Mouse (Mus musculus) spleen, adult 18-20 months (tissue): ENCODE results near the gene Adipor2.
A peak's percentile ranks its signal among the peaks of the same experiment; 100 is the strongest.
"Not testable (repeated sequence)": the region's sequence is repeated elsewhere in the genome, so short reads cannot be mapped to it uniquely, and the experiment has no call there.

Source experiments
- DNase-seq, 2 experiments: peaks; one replicate each; pipeline ENCODE4 v3.0.0; 2022; ENCODE audit warnings: mixed read lengths in 2 of 2

Gene Adipor2

GRCm38 (mm10) chr6:119387801-119388649, 29.5 kb downstream of the Adipor2 start:
- peak; percentile 17 to 25 for DNase-seq

- DNase-seq: no peak
Measured at GRCm38 (mm10) chr6:119386821-119387220, 30.7 kb downstream of the Adipor2 start.

GRCm38 (mm10) chr6:119386421-119386820, 31.1 kb downstream of the Adipor2 start:
- no peak for DNase-seq

GRCm38 (mm10) chr6:119385668-119386067, 31.8 kb downstream of the Adipor2 start:
- DNase-seq: no peak

GRCm38 (mm10) chr6:119378631-119379030, 38.9 kb downstream of the Adipor2 start:
- no peak for DNase-seq

DNA sequence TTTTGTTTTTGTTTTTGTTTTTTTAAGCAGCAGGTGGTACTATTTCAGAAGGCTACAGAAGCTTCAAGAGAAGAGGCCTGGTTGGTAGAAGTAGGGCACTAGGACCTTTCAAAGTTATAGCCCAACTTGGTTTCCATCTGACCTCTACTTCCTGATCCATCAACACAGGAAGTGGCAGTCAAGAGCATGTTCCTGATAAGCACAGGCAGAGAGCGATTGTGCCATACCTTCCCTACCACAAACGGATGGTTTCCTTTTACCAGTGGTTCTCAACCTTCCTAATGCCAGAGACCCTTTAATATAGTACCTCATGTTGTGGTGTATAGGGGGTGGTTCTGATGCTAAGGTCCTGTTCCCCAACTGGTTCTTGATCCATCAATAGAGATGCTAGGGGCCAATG, 39.9 kb downstream of the Adipor2 start:
- DNase-seq: no peak

DNA sequence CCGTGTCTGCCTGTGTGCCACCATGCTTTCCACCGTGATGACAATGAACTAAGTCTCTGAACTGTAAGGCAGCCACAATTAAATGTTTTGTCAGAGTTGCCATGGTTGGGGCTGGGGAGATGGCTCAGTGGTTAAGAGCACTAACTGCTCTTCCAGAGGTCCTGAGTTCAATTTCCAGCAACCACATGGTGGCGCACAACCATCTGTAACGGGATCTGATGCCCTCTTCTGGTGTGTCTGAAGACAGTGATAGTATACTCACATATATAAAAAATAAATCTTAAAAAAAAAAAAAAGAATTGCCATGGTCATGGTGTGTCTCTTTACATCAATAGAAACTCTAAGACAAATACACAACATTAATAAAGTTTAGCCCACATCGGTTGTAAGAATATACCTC, 42.5 kb downstream of the Adipor2 start:
- DNase-seq: no peak

DNA sequence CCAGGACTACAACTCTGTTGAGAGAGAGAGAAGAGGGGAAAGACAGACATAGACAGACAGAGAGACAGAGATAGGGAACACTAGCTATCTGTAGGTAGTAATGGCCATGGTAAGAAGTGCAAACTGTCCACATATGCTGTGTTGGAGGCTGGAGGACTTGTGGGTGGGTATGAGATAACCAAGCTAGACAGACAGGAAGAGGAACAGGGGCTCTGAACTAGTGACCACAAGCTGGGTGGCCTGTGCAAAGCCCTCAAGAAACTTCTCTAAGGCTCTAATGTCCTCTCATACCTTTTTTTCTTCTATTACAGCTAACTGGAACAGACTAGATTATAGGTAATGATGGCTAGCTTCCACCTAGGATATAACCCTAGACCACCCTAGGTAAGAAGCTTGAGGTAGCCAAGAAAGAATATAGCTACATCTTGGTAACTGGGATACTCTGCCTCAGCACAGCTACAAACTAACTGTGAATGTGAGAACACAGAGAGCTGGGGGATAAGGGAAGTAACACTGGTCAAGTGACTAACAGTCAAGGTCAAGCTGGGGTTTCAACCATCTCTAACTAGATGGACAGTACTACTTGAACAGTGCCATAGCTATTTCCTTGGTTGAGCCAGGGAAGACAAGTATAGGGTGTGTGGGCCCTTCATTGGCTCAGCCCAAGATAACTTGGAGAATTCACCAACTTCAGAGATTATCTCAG, 44.4 kb downstream of the Adipor2 start:
- DNase-seq: no peak

- DNase-seq: no peak
Measured at GRCm38 (mm10) chr6:119372237-119372636, 45.3 kb downstream of the Adipor2 start.

DNA sequence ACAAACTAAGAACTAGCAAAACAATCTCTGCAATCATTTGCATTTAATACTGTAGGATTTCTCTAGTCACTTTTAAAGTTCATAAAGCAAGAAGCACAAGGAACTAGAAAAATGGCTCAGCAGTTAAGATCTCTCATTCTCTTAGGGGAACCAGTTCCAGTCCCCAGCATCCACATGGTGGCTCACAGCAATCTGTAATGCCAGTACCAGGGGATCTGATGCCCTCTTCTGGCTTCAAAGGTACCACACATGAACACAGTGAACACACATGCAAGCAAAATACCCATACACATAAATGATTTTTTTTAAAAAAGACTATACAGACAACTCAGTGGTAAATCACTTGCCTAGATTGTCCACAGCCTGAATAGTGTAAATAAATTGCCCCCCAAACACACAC, 45.9 kb downstream of the Adipor2 start:
- no peak for DNase-seq

DNA sequence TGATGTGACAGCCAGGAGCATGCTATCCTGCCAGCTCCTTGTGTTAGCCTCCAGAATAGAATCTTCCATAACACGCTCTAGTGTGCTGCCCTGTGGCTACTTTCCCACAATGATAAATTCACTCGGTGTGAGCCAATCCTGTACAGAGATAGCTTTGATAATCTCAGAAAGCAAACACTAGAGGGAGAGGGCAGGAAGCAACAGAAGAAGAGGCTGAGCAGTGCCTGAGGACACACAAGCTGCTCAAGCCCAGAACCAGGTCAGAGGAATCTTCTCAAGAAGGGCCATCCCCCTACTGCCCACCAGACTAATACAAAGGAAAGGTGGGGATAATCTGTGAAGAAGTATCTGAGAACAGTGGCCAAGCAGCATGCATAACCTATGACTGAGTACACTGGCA, 50.1 kb downstream of the Adipor2 start:
- no peak for DNase-seq

GRCm38 (mm10) chr6:119366800-119367199, 50.7 kb downstream of the Adipor2 start:
- not testable (repeated sequence) for DNase-seq

GRCm38 (mm10) chr6:119363593-119363992, 53.9 kb downstream of the Adipor2 start:
- DNase-seq: no peak

DNA sequence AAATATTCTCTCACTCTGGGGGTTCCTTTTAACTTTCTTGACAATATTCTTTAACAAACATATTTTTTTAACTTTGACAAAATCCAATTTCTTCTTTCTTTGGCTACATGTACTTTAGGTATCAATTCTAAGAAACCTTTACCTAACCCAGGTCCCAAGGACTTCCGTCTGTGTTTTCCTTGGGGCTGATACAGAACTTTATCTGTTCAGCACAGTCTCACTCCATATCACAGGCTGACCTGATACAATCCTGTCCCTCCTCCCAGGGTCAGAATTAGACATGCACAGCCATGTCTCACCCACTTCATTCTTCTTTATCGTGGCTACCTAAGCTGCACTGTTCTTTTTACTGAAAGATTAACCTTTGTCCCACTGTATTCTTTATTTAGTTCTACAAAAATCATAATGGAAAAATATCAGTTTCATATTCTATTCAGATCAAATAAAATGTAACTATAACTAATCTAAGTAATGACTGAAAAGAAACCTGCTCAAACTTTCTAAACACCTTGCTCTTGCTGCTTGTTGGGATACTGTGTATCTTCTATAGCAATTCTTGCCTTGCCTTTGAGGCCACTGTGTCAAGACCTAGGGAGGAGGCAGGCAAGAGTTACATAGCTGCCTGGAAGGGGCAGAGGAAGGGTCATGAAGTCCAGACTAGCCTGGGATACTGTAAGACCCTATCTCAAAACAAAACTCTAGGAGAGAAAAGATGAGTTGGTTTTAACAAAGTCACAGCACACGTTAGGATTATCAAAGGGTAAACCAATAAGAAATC, 56.4 kb downstream of the Adipor2 start:
- DNase-seq: no peak

GRCm38 (mm10) chr6:119360250-119360649, 57.3 kb downstream of the Adipor2 start:
- DNase-seq: not testable (repeated sequence)

DNA sequence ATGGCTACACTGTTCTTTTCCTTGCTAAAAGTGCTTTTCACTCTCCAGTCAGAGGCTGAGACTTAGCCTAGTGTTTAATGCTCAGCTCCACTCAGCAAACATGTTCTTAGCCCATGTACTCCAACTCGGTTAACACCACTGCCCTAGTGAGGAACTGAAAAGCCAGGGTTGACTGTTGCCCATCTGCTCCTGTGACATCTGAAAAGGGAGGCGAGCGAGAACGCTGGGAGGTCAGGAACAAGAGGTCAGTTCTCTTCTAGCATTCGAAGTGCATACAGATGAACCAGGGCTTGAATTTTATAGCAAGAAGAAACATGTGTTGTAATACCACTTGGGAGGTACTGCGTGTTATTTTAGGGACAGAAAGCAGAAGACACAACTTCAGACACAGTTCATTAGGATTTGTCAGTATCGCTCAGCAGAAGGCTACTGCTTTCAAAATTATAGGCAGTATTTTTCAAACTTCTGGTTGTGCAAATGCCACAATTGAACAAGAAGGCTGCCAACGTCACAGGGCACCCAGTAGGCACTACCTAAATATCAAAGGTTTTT, 59.4 kb downstream of the Adipor2 start:
- no peak for DNase-seq

DNA sequence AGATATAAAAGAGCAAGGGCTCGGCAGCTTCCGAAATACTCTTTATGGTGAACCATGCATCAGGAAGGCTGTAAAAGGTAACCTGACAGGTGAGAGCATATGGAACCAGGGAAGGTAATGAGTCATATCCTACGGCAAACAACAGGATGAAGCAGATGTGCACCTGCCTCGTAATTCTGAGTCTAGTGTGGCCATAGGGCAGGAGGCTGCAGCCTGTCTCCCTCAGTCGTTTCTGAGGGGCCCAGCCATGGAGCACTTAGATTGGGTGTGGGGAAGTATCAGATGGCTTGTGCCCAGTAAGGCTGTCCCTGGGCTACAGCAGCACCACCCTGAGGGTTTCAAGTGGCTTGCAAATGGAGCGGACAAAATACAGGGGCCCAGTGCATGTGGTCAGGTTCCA, 65.0 kb downstream of the Adipor2 start:
- no peak for DNase-seq

DNA sequence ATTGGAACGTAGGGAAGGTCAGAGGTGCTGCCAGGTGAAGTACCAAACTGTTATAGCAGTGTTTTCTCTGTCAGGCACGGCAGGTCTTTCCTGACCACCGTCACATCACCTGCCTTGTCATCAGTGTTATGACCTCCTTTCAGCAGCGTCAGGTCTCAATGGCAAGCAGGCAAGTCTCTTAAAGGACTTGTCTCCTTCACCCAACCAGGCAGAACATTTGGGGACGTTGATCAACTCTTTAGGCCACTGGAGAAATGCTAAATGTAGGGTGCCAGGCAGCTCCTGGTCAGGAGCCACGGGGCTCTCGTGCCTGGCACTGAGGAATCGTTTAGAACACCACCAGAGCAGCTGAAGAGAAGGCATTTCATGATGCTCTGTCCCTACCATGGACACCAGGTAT, 65.8 kb downstream of the Adipor2 start:
- DNase-seq: no peak

DNA sequence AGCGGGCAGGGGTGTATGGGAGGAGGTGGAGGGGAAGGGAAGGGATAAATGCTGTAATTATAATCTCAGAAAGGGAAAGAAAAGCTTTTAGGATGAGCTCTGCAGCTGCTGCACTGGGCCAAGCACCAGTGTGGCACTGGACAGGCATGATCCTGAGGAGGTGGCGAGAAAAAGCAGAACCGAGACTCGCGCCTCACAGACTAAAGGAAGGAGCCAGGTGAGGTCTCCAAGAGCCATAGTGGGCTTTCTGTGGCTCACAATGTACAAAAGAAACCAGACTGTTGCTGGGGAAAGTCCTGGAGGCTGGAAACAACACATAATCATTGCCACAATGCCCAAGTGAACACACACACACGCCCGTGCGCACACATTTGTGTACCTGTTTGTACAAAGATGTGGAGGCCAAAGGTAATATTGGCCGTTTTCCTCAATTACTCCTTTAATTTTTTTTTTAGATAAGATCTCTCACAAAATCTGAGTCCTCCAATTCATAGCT, 66.8 kb downstream of the Adipor2 start:
- no peak for DNase-seq

DNA sequence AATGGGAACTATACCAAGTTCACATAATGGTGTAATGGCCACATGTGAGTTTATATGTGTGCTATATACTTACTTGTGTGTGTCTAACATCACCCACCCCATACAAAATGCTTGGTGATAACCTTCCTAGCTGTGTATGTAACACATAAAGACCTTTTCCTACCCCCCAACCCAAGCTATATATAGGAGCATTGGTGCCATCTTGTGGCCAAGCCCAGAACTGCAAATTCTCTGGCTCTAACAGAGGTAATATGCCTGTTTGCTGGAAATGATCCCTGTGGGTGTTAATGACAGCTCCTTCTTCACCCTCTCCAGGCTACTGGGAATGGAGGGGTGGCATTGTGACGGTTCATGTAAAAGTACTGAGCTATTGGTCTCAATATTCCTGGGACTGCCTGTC, 69.3 kb downstream of the Adipor2 start:
- peak; percentile 35 to 77 for DNase-seq

- peak in 1 of 2 experiments; percentile 1 for DNase-seq
Measured at GRCm38 (mm10) chr6:119347813-119348212, 69.7 kb downstream of the Adipor2 start.

DNA sequence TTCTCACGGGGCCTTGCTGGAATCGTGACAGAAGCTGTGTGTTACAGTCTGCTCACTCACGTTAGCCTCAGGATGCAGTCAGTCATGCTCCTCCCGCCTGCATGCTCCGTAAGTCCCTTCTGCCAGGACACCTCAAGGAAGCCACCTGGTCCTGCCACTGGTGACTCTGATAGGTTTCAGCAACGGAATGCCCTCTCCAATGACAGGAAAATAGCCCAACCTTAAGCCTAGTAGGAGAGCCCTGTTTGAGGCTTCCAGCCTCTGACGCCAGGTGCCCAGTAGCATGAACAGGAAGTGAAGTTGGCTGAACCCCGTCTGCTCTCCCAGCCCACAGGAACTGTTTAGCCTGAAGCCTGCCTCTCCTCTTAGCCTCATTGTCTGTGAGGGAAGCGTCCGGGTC, 71.2 kb downstream of the Adipor2 start:
- DNase-seq: no peak

DNA sequence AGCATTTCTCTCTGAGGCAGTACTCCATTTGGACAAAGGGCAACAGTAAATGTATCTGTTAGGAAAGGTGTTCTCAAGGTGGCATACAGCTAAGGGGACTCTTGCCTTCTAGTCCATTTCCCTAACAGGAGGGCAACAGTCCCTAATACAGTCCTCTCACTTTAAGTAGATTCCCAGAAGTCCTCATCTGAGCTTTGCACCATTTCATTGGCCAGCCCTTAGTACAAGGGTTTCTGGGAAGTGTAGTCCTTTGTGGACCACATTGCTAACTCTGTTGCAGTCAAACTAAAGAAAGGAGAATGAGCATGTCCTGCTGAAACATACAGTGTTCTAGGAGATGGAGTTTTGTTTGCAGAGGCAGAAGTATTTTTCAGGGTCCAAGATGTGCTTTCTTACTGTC, 76.1 kb downstream of the Adipor2 start:
- no peak for DNase-seq
